Mouse (Mus musculus): Measurements from ENCODE around the gene Gpr62.

DNA sequence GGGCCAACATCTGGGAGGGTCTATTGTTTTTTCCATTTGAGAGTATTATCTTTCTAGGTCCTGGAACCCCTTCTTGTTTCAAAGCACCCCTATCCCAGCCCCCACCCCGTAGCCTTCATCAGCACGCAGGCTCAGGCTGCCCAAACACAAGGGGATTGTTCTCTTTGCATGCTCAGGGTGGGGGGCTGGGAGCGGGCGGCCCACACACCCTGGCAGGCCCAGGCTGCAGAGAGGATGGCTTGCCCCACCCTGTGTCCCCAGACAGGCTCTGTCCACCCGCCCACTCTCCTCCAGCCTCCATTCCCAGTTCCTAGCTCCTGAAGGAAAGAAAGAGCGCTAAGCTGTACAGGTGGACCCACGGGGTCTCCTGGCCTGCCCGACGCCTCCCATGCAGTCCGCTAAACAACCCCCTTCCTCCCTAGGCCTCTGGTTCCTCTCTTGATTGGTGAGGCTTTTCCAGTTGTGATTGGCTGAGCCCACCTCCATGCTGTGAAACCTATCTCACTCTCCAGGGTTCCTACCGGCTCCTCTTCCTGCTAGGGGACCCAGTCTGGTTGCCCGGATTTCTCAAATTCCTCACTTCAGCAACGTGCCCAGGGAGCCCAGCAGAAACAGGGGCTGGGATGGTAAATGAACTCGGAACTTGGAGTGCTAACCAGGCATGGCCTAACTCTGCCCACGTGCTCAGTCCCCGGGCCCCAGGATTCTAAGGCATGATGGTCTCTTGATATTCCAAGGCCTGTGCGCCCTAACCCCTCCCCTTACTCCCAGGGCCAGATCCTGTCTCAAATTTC is 10.7 kb downstream of the Gpr62 start:
- TF ChIP-seq GATA1 (IDR thresholded peaks at IDR 0.05; ENCODE audit: borderline replicate concordance, low read length): no peak
- TF ChIP-seq FLI1 (IDR thresholded peaks at IDR 0.05; ENCODE audit: low read length): no peak
